Mouse (Mus musculus) limb, embryonic 10.5 days (tissue): ENCODE measurements around the gene Ddah2. TPM values are rescaled to one million over a fixed set of nuclear protein-coding genes. Genes with fewer than 3 reads are reported as not detected.
A peak's percentile ranks its signal among the peaks of the same experiment; 100 is the strongest.

Experiments used
- DNase-seq: peaks from one replicate; pipeline ENCODE4 v3.0.0-alpha.2; 2017; ENCODE audit warnings: low spot score
- H3K27ac ChIP-seq: fragments of 300-500 bp; sonication (generic); 2 replicates; pipeline ENCODE4 v1.5.1; 2016; ENCODE audit warnings: mild to moderate bottlenecking
- H3K27me3 ChIP-seq: fragments of 300-500 bp; sonication (generic); 2 replicates; pipeline ENCODE4 v1.6.1; 2016; ENCODE audit warnings: low read depth, mild to moderate bottlenecking; ENCODE audit not compliant: poor library complexity, severe bottlenecking
- H3K36me3 ChIP-seq: fragments of 300-500 bp; sonication (generic); 2 replicates; pipeline ENCODE4 v1.6.1; 2016; ENCODE audit warnings: mild to moderate bottlenecking, moderate library complexity
- H3K4me1 ChIP-seq: fragments of 300-500 bp; sonication (generic); 2 replicates; pipeline ENCODE4 v1.6.1; 2016
- H3K4me3 ChIP-seq: fragments of 300-500 bp; sonication (generic); 2 replicates; pipeline ENCODE4 v1.5.1; 2016; ENCODE audit warnings: mild to moderate bottlenecking, moderate library complexity
- H3K9me3 ChIP-seq: fragments of 300-500 bp; sonication (generic); replicated peaks from 2 replicates; pipeline ENCODE4 v1.6.1; 2016; ENCODE audit warnings: mild to moderate bottlenecking
- WGBS: fragments of 180-500 bp; shearing (Covaris S2); methylation state at CpG from one replicate; pipeline ENCODE4 v1.1.7; 2016; 5-methylcytosine and 5-hydroxymethylcytosine counted together
- polyA plus RNA-seq: library from polyadenylated mRNA; unstranded; fragments of >200 nt; fragmentation: Nextera tagmentation; extraction: Ambion mirVana; gene quantifications from 2 replicates; pipeline ENCODE4 v1.2.1, GENCODE M21; 2016

The Ddah2 gene
- polyA plus RNA-seq, 1 experiment from 2014 or later, result 568 TPM

DNA sequence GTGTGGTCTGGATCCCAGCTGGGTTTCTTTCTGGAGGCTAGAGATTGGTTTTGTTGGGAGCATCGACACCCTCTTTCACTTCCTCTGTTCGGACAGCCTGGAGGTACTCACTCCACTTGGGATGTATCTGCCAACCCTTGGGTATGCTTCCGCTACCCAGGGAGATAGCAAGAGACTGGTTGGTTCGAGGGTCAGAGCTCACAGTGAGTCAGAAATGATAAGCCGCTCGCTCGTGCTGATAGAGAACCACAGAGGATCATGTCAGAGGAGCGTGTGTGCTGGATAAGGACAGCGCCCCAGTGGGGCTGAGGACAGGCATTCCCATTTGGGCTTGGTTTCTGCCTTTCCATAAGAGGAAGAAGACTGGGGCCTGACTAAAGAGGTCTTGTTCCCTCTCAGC is 20.9 kb downstream of the Ddah2 start:
- Histone ChIP-seq H3K4me3 (no peak overlapping the region), H3K4me1 (peaks cover 28% of the 10 kb centered on the region), H3K27ac (no peak overlapping the region), H3K9me3 (no peaks in the 10 kb centered on the region), H3K36me3 (no peaks in the 10 kb centered on the region), H3K27me3 (peaks cover 29% of the 10 kb centered on the region)
- DNase-seq, result no peak
- WGBS, result 76% methylated on average over 9 of the region's 9 CpGs

DNA sequence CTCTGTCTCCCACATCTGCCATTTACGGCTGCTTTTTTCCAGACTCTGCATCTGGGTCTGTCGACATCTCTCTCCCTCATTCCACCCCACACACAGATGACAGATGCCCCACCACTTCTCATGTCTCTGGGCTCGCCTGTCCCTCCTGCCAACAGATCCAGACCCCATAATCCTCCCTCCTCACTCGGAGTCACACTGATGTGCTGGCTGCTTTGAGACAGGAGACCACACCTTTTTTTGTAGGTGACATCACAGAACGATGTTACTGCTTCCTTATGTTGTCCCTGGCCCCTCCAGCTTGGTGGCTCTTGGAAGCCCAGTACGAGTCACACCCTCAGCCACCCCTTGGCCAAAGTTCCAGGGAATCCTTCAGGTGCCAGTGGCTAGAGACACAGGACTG is 21.4 kb downstream of the Ddah2 start:
- Histone ChIP-seq H3K27ac (no peak overlapping the region), H3K36me3 (no peaks in the 10 kb centered on the region), H3K4me3 (no peak overlapping the region), H3K4me1 (peaks cover 28% of the 10 kb centered on the region), H3K27me3 (peaks cover 29% of the 10 kb centered on the region), H3K9me3 (no peaks in the 10 kb centered on the region)
- no peak for DNase-seq
- 49% methylated on average over 6 of the region's 6 CpGs for WGBS

DNA sequence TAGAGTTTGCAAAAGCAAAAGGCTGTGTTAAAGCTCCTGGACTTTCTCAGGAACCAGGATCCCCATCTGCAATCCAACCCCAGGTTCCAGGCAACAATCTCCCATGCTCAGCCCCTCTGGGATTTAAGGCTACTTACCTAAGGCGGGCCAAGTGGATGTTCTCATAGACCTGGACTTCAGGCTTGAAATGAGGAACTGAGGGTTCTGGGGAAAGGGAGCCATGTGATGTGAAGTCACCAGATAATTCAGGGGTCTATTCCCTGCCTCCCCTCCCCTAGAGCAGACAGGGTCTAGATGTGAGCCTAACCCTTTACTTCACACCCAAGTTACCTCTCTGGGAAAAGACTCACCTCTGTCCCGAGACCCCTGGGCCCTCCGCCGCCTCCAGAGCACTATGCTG is 21.9 kb downstream of the Ddah2 start:
- H3K4me3 ChIP-seq, result no peak overlapping the region
- H3K4me1 ChIP-seq, result peaks cover 28% of the 10 kb centered on the region
- H3K27me3 ChIP-seq, result peaks cover 29% of the 10 kb centered on the region
- 86% methylated on average over 4 of the region's 4 CpGs for WGBS
- no peaks in the 10 kb centered on the region for H3K36me3 ChIP-seq
- no peaks in the 10 kb centered on the region for H3K9me3 ChIP-seq
- no peak for DNase-seq
- no peak overlapping the region for H3K27ac ChIP-seq

DNA sequence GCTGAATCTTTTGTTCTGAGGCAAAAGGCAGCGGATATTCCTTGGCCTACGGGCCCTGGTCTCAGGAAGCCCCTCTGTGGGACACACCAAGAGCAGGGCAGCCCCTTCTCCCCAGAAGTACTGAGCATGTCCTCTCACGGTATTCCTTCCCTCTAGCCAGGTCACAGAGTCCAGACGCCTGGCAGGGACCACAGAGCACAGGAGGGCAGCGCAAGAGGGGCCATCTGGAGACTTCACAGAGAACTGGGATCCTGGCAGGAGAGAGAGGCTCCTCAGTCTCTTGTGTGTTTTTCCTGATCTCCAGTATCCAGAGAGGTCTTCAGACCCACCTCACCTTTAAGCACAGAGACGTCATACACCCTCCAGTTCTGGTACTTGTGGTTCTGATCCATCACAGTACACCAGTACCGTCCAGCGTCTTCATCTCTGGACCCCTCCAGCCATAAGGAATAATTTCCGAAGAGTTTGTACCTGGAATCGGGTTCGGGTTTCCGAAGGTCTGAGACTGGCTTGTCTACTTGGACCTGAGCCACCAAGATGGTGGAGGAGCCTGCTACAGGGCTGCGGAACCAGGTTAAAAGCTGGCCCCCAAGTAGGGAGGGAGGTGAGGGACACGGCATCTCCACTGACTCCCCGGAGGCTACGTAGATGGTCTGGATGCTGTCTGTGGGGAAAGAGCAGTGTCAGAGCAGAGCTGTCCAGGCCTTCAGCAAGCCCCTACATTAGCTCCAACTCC is 24.2 kb downstream of the Ddah2 start:
- Histone ChIP-seq H3K27me3 (peaks cover 15% of the 10 kb centered on the region), H3K9me3 (no peaks in the 10 kb centered on the region), H3K27ac (no peak overlapping the region), H3K4me3 (no peak overlapping the region), H3K4me1 (peaks cover 7% of the 10 kb centered on the region), H3K36me3 (no peaks in the 10 kb centered on the region)
- WGBS, result 84% methylated on average over 16 of the region's 16 CpGs
- DNase-seq, result no peak

DNA sequence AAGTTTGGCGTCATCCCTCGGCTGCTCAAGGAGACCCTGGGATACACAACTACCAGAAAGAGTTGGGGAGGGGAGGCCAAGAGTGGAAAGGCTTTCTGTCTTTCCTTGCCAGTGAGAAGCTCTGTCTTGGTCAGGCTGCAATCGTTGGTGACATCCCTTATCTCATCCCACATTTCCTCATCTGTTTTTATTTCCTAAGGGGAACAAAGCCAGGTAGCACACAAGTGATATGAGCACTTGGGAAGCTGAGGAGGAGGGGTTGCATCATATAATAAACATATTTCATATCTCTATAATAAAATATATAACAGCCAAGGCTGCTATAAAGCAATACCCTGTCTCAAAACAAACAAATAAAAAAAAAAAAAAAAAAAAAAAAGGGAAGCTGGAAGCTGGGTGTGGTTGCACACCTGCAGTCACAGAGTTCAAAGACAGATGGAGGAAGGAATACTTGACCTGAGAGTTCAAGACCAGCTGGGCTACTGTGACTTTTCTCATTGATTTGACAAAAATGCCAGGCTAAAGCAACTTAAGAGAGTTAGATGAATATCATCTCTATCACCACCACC is 25.2 kb downstream of the Ddah2 start:
- Histone ChIP-seq H3K36me3 (no peaks in the 10 kb centered on the region), H3K4me1 (0 out of 2 replicates have a peak, but pooled peaks cover 3% of the 10 kb centered on the region), H3K27ac (no peak overlapping the region), H3K4me3 (no peak overlapping the region), H3K27me3 (peaks cover 5% of the 10 kb centered on the region; the same call in 1 of the 2 replicates), H3K9me3 (no peaks in the 10 kb centered on the region)
- DNase-seq, result no peak
- WGBS, result 76% methylated on average over 3 of the region's 3 CpGs

DNA sequence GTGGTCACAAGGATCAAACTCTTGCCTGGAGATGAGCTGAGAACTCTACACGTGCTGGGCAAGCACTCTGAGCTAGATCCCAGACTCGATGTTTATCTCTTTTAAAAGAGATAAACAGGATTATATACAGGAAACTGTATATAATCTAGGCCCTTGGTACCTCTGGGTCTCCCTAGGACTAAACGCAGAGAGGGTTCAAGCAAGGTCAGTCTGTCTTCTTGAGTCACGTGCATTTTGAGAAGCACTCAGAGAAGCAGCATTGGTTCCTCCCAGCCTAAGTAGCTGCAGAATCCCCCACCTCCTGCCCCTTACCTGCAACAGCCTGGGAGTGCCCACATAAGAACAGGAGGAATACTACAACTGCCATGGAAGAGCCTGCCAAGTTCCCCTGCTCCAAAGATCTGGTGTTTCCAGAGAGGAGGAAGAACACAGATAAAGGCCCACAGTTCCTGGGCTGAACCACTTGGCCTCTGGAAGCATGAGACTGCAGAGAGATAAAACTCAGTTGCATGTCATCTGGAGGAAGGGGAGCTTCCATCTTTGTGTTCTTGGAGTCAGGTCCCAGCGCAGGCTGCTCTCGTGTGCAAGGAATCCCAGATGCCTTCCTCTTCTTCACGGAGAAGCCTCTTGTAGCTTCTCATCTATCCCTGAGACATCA is 26.5 kb downstream of the Ddah2 start, which contains the start of gene Ly6g6f:
Ly6g6f (minus strand) TSS at position 403 of the 658 bp plus-strand sequence.
- WGBS, result 84% methylated on average over 7 of the region's 7 CpGs
- Histone ChIP-seq H3K27ac (no peak within 1 kb of the TSS), H3K36me3 (peaks cover 2% of the 10 kb centered on the region; the same call in 1 of the 2 replicates), H3K9me3 (no peaks in the 10 kb centered on the region), H3K4me1 (peaks cover 8% of the 10 kb centered on the region), H3K27me3 (no peaks in the 10 kb centered on the region), H3K4me3 (no peak within 1 kb of the TSS)
- DNase-seq, result no peak

DNA sequence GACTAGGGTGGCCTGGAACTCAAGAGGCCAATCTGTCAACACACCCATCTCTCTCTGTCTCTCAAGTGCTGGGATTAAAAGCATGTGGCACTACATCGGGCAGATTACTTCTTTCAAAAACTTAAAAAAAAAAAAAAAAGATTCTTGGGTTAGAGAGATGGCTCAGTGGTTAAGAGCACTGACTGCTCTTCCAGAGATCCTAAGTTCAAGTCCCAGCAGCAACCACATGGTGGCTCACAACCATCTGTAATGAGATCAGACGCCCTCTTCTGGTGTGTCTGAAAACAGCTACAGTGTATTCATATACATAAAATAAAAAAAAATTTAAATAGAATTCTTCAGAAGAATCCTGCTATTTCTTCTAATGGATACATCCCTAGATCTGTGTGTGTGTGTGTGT is 29.3 kb downstream of the Ddah2 start:
- no peak for DNase-seq
- H3K27ac ChIP-seq, result no peak overlapping the region
- H3K9me3 ChIP-seq, result no peaks in the 10 kb centered on the region
- no peaks in the 10 kb centered on the region for H3K27me3 ChIP-seq
- 56% methylated on average over 2 of the region's 2 CpGs for WGBS
- peaks cover 28% of the 10 kb centered on the region for H3K36me3 ChIP-seq
- peaks cover 11% of the 10 kb centered on the region for H3K4me1 ChIP-seq
- no peak overlapping the region for H3K4me3 ChIP-seq

DNA sequence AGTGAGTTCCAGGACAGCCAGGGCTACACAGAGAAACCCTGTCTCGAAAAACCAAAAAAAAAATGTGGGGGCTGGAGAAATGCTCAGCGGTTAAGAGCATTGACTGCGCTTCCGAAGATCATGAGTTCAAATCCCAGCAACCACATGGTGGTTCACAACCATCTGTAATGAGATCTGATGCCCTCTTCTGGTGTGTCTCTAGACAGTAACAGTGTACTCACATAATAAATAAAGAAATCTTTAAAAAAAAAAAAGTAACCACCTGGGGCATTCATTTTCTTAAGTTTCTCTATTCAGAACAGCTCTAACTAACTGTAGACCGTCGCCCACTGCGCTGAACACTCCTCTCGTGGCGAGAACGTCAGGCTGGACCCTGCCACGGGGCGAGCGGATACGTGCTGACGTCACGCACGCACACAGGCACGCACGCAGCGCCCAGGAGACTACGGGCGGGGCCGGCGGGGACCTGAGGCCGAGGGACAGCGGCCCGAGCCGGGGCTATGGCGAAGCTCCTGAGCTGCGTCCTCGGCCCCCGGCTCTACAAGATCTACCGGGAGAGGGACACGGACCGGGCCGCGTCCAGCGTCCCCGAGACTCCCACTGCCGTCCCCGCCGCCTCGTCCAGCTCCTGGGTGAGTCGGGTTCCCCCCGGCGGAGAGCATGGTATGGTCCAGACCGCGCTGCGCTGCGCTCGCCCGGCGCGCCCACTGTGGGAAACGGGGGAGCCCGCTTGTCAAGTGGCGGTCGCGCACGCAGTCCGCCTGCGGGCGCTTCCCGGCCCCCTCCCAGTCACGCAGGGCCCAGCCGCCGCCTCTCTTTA is 30.2 kb downstream of the Ddah2 start, which contains the start of gene Abhd16a:
Abhd16a (plus strand) TSS at position 439 of the 820 bp plus-strand sequence.
- H3K27ac ChIP-seq, result peak within 1 kb of the TSS; percentile 98
- DNase-seq, result peak; percentile 97
- H3K4me3 ChIP-seq, result peak within 1 kb of the TSS; percentile 78
- 3% methylated on average over 67 of the region's 67 CpGs for WGBS
- peaks cover 36% of the 10 kb centered on the region for H3K36me3 ChIP-seq
- H3K27me3 ChIP-seq, result no peaks in the 10 kb centered on the region
- H3K4me1 ChIP-seq, result peaks cover 11% of the 10 kb centered on the region
- H3K9me3 ChIP-seq, result no peaks in the 10 kb centered on the region

DNA sequence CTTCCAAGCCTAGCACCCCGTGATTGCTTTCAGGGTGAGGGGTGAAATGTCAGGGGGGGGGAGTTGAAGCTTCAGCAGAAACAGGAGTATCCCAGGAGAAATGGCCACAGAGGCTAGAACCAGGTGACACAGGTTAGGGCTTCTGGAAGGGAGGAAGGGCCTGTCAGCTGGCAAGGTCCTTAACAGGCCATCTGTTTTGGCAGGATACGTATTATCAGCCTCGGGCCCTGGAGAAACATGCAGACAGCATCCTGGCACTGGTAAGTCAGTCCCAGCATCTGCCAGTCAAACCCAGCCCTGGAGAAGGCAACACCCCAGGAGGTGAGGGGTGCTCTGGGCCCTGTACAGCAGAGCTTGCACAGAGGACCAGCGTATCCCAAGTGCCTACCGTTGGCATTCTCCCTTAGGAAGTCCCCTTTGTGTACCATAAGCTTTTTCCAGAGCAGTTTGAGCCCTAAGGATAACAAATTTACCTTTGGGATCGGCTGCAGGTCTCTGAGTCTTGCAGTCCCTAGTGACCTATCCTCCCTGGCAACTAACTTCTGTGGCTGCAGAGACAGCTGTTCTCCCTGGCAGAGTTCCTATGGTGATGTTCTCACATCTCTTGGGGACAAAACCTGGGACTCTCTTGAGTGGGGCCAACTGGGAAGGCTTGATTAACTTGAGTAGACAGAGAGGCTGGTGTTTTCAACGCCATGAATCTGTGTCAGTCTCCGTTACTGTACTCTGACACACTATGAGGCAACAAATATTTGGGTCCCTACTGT is 31.5 kb downstream of the Ddah2 start:
- Histone ChIP-seq H3K4me3 (peak overlapping the region; percentile 78), H3K27me3 (no peaks in the 10 kb centered on the region), H3K9me3 (no peaks in the 10 kb centered on the region), H3K27ac (no peak overlapping the region), H3K4me1 (peaks cover 11% of the 10 kb centered on the region), H3K36me3 (peaks cover 48% of the 10 kb centered on the region)
- DNase-seq, result no peak
- WGBS, result 80% methylated on average over 8 of the region's 8 CpGs

DNA sequence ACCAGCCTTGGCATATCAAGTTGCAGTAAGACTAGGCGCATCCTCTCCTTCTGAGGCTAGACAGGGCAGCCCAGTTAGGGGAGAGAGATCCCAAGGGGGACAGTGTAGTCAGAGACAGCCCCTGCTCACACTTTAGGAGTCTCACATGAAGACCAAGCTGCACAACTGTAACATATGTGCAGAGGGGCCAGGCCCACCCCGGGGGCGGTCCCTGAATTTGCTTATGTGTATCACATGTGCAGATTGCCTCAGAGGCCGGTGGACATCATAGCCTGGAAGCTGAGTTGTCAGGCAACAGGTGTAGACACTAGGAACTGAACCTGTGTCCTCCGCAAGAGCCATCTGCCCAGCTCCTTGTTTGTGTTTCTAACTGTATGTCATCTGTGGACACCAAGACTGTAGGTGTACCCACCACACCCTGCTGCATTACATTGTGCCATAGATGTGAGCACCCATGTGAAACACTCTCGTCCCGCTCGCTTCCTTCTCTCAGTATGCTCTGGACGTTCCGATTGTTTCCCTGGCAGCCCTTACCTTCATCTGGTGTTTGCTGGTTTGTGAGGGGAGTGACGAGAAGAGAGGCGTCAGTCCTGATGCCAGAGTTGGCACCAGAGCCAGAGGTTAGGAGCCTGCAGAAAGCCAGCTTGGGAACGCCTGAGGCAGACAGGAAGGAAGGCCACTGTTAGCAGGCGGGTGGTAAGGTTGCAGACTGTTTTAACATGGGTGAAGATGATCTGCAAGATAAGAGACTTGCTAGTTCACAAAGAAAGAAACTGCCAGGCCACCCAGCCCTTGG is 33.8 kb downstream of the Ddah2 start:
- Histone ChIP-seq H3K9me3 (no peaks in the 10 kb centered on the region), H3K36me3 (peaks cover 69% of the 10 kb centered on the region), H3K4me3 (no peak overlapping the region), H3K27ac (no peak overlapping the region), H3K4me1 (peaks cover 11% of the 10 kb centered on the region), H3K27me3 (no peaks in the 10 kb centered on the region)
- no peak for DNase-seq
- 93% methylated on average over 14 of the region's 14 CpGs for WGBS

DNA sequence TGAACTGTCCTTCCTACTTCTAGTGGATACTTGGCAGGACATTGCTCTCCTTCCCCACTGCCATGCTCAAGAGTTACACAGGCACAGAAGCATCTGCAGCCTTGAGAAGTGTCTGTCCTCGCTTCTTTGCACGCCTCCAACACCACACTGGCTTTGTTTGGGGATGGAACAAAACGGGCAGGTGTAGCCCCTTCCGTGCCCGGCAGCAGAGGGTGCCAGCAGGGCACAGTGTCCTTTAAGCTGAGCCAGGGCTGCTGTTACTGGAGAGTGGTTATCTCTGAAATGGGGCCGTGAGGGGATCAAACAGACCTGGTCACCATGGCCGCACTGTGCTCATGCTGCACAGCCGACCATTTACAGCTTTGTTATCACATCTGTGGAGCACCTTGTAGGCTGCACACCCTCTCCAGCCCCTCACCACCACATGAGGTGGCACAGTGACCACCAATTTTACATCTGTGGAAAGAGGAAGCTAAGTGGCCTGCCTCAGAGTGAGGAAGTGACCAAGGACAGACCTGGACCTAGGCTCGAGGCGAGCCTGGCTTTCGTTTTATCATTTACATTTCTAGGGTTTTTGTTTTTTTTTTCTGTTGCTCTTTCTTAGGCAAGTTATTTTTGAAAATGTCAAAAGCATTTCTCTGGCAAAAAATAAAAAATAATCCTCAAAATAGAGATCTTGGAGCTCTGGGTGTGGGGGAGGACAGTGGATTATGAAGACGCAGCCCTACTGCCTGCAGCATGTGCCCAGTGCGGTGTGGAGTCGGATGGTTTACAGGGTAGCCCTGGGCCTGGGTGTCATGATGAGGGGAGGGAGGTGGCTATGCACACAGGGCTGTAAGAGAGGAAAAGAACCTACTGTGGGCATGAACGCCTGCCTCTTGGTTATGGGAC is 35.9 kb downstream of the Ddah2 start:
- Histone ChIP-seq H3K9me3 (no peaks in the 10 kb centered on the region), H3K36me3 (peaks cover 89% of the 10 kb centered on the region), H3K4me3 (no peak overlapping the region), H3K27ac (no peak overlapping the region), H3K27me3 (no peaks in the 10 kb centered on the region), H3K4me1 (peaks cover 9% of the 10 kb centered on the region)
- 92% methylated on average over 15 of the region's 15 CpGs for WGBS
- no peak for DNase-seq
